Mouse (Mus musculus) C2C12 (cell line): ENCODE measurements around the gene Sec14l1. TPM values are rescaled to one million over a fixed set of nuclear protein-coding genes. Genes with fewer than 3 reads are reported as not detected.

Experiments
- H3K27me3 ChIP-seq: one replicate; pipeline ENCODE4 v1.6.1; 2011; ENCODE audit not compliant: control insufficient read depth, insufficient read depth, insufficient read length
- H3K36me3 ChIP-seq: one replicate; pipeline ENCODE4 v1.6.1; 2011; ENCODE audit not compliant: control insufficient read depth, insufficient read depth
- H3K4me3 ChIP-seq: one replicate; pipeline ENCODE4 v1.5.1; 2011; ENCODE audit warnings: mild to moderate bottlenecking, control low read depth; ENCODE audit not compliant: poor library complexity, insufficient read depth, severe bottlenecking
- H3K79me2 ChIP-seq: one replicate; pipeline ENCODE4 v1.6.1; 2011; ENCODE audit not compliant: control insufficient read depth, insufficient read depth
- H3K79me3 ChIP-seq: one replicate; pipeline ENCODE4 v1.6.1; 2011; ENCODE audit warnings: low read depth, control low read depth
- H3ac ChIP-seq: one replicate; pipeline ENCODE3; 2011; ENCODE audit warnings: low read depth; ENCODE audit not compliant: control insufficient read depth, insufficient read length
- CEBPB ChIP-seq: IDR thresholded peaks from one replicate; pipeline ENCODE4 v1.6.1; 2011; ENCODE audit warnings: low read depth, mild to moderate bottlenecking, control low read depth, moderate library complexity
- CTCF ChIP-seq: IDR thresholded peaks from one replicate; pipeline ENCODE4 v1.5.1; 2011; ENCODE audit not compliant: control insufficient read depth, insufficient read depth, insufficient read length
- FOSL1 ChIP-seq: IDR thresholded peaks from one replicate; pipeline ENCODE4 v1.8.0; 2011; ENCODE audit warnings: mild to moderate bottlenecking, low read length; ENCODE audit not compliant: poor library complexity, insufficient read depth, severe bottlenecking
- MAX ChIP-seq: IDR thresholded peaks from one replicate; pipeline ENCODE4 v1.6.1; 2011; ENCODE audit warnings: mild to moderate bottlenecking, control low read depth
- MYOD1 ChIP-seq: IDR thresholded peaks from one replicate; pipeline ENCODE4 v1.6.1; 2011; ENCODE audit warnings: low read depth; ENCODE audit not compliant: control insufficient read depth, insufficient read length
- MYOG ChIP-seq: IDR thresholded peaks from one replicate; pipeline ENCODE4 v1.6.1; 2011; ENCODE audit not compliant: control insufficient read depth, insufficient read length; ENCODE audit errors: extremely low read depth
- USF1 ChIP-seq: IDR thresholded peaks from one replicate; pipeline ENCODE4 v1.6.1; 2011; ENCODE audit warnings: low read depth, mild to moderate bottlenecking, control low read depth, moderate library complexity
- polyA plus RNA-seq: library from polyadenylated mRNA; unstranded; fragments of >200 nt; fragmentation: generic; extraction: Trizol; gene quantifications from one replicate; pipeline ENCODE4 v1.2.1, GENCODE M21; 2012; ENCODE audit warnings: missing spikeins

Gene Sec14l1
- polyA plus RNA-seq, 1 experiment = 41.9 TPM

DNA sequence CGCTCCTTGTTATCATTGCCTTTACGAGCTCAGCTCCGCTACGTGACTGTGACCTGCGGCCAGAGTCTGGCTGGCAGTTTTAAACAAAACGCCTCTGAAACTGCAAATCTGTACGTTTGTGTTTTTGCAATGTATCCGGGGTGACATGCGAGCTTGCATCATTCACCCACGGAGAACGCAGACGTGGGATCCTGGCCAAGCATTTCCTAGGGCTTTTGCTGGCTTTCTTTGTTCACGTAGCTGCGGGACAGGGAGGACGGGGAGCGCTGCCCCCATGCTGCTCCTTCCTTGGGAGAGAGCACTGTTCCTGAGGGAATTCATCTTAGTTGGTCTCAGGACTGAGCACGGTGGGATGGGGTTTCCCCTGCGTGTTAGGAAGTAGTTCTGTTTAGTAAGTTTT, 2.4 kb downstream of the Sec14l1 start:
- Histone ChIP-seq H3K79me2 (peaks cover 72% of the 10 kb centered on the region), H3K36me3 (peaks cover 6% of the 10 kb centered on the region), H3K79me3 (peaks cover 22% of the 10 kb centered on the region), H3K27me3 (no peaks in the 10 kb centered on the region), H3ac (no peak overlapping the region), H3K4me3 (no peak overlapping the region)
- no peak for TF ChIP-seq CTCF
- no peak for TF ChIP-seq MYOG
- TF ChIP-seq MYOD1 = no peak

DNA sequence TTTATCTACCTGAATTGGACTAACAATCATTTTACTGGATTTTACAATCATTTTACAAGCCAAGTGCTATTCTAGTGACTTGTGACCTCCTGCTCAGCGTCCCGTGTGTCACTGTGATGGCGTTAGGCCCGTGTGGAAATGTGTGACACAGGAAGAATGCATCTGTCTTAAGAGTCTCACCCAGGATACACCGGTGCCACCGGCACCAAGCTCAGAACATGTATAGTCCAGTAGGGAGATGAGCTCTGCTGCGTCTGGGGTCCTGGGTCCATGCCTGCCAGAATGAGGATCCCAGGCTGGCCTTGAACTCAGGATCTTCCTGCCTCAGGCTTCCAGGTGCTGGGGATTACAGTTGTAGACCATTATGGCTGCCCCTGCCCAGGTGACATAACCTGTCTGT, 2.8 kb downstream of the Sec14l1 start:
- Histone ChIP-seq H3K79me3 (peaks cover 23% of the 10 kb centered on the region), H3K36me3 (peaks cover 6% of the 10 kb centered on the region), H3ac (no peak overlapping the region), H3K4me3 (no peak overlapping the region), H3K27me3 (no peaks in the 10 kb centered on the region), H3K79me2 (peaks cover 77% of the 10 kb centered on the region)
- no peak for TF ChIP-seq MAX
- no peak for TF ChIP-seq CEBPB
- no peak for TF ChIP-seq FOSL1
- no peak for TF ChIP-seq USF1
- no peak for TF ChIP-seq MYOG
- TF ChIP-seq CTCF = no peak
- no peak for TF ChIP-seq MYOD1

DNA sequence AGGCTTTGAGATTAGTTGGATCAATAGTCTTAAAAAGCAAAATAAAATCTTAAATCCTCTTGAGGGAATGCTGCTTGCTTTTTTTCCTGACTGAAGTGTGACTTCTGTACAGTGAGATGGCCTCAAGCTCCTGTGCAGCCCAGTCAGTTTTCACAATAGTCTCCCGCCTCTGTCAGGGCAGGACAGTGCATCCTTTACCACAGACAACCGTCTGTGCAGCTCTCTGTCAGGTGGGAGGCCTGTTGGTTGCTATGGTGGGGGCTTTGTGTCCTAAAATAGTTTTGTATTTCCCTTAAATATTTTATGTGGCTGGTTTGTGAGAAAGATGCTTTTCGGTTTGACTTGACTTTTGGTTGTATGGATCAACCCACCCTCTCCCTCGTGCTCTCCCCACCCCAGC, 3.3 kb downstream of the Sec14l1 start:
- Histone ChIP-seq H3ac (no peak overlapping the region), H3K79me2 (peaks cover 81% of the 10 kb centered on the region), H3K27me3 (no peaks in the 10 kb centered on the region), H3K36me3 (peaks cover 6% of the 10 kb centered on the region), H3K4me3 (no peak overlapping the region), H3K79me3 (peaks cover 25% of the 10 kb centered on the region)
- no peak for TF ChIP-seq MYOG
- no peak for TF ChIP-seq CEBPB
- no peak for TF ChIP-seq CTCF
- TF ChIP-seq MAX = no peak
- TF ChIP-seq FOSL1 = no peak
- TF ChIP-seq USF1 = no peak
- TF ChIP-seq MYOD1 = no peak

DNA sequence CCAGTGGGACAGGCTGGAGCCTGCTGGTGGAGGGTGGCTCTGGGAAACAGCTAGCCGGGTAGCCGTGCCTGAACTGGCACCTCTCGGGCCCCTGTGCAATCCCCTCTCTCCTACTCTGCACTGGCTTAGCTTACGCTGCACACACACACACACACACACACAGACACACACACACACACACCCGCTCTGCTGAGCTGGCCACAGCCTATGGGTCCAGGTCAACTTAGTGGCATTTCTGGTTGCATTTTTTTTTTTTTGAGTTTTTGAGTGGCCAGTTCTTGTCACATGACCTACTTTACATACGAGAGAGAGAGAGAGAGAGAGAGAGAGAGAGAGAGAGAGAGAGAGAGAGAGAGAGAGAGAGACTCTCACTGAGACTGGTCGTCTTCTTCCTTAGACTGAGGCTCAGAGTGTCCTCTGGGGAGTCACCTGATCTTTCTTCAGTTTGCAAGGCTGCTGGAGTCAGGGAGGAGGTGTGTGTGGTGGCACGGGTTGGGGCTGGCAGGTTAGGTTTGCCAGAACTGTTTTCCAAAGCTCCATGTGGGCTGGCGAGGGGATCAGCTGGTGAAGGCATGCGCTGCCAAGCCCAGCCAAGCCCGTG, 3.9 kb downstream of the Sec14l1 start:
- H3K27me3 ChIP-seq = no peaks in the 10 kb centered on the region
- peaks cover 87% of the 10 kb centered on the region for H3K79me2 ChIP-seq
- H3K36me3 ChIP-seq = peaks cover 6% of the 10 kb centered on the region
- no peak overlapping the region for H3ac ChIP-seq
- no peak overlapping the region for H3K4me3 ChIP-seq
- TF ChIP-seq USF1 = peak; percentile 30
- TF ChIP-seq MAX = no peak
- peaks cover 29% of the 10 kb centered on the region for H3K79me3 ChIP-seq

DNA sequence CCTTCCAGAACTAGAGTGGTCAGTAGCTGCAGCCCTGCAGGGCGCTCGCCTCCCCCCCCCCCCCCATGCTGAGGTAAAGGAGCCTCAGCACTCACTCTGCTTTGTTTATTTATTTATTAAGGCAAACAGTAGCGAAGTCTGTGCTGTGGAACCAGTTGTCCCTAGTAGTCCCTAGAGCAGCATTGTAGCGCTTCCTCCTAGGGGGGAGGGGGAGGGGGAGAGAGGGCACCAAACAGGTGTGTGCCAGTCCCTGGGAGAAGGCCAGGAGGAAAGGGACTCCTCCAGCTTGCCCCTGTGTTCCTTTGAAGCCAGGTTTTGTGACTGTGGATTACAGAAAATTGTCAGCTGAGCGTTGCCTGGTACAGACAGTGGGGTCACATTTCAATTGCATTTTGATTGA, 4.8 kb downstream of the Sec14l1 start:
- Histone ChIP-seq H3K79me2 (peaks cover 95% of the 10 kb centered on the region), H3ac (no peak overlapping the region), H3K36me3 (peaks cover 12% of the 10 kb centered on the region), H3K27me3 (no peaks in the 10 kb centered on the region), H3K79me3 (peaks cover 36% of the 10 kb centered on the region), H3K4me3 (no peak overlapping the region)
- TF ChIP-seq MYOD1 = no peak

DNA sequence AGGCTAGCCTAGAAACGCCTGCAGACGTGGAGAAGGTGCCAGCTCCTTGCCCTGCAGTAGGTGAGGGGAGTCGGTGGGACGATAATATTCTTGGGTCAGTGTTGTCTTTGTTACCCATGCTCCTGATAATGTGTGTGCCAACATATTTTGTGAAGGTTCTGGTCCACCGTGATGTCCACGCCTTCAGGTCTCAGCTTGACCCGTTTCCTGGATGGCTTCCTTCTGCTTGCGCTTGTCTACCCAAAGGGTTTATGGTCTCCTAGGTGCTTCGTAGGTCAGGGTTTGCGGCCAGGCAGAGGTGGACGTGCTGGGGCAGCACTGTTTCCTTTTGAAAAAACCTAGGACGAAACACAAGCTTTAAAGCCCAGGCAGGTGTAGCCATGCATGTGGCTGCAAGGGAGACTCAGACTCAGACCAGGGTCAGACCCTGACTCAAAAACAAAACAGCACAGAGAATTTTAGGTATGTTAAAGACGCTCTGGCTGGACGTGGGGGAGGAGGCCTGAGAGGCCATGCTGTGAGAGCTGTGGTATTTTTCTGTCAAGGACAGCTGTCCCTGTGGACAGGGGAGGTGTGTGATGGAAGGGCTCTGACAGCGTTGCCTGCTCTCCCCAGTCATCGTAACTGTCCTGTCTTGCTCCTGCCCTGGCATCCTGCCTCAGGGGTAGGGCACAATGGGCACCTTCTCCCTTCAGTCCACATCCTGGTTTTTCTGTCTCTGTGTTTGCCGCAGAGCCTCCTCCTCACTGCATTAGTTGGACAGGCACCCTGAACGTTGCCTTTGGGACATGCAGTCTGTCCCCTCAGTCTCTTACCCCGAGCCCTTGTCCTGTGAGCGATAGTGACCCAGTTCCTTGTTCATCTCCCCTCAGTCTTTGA, 5.6 kb downstream of the Sec14l1 start:
- Histone ChIP-seq H3K4me3 (no peak overlapping the region), H3K36me3 (peaks cover 18% of the 10 kb centered on the region), H3ac (no peak overlapping the region), H3K79me3 (peaks cover 40% of the 10 kb centered on the region), H3K79me2 (peaks cover 99% of the 10 kb centered on the region), H3K27me3 (no peaks in the 10 kb centered on the region)
- TF ChIP-seq CTCF (no peak), MYOD1 (peak; percentile 21), CEBPB (no peak)
